Mouse (Mus musculus) hindbrain, postnatal 0 days (tissue): ENCODE measurements around the gene Tmem87a. TPM values are rescaled to one million over a fixed set of nuclear protein-coding genes. Genes with fewer than 3 reads are reported as not detected.

ENCODE experiments used
- ATAC-seq: fragments of 200-750 bp; cut with Nextera tagmentation; 2 replicates; pipeline ENCODE4 v1.8.0; 2017; ENCODE audit warnings: mild to moderate bottlenecking, moderate TSS enrichment, moderate library complexity
- DNase-seq: peaks from one replicate; pipeline ENCODE4 v3.0.0-alpha.2; 2015; ENCODE audit warnings: low spot score
- H3K27ac ChIP-seq: fragments of 300-500 bp; sonication (generic); 2 replicates; pipeline ENCODE4 v1.5.1; 2014; ENCODE audit warnings: mild to moderate bottlenecking
- H3K27me3 ChIP-seq: fragments of 300-500 bp; sonication (generic); 2 replicates; pipeline ENCODE4 v1.6.1; 2014; ENCODE audit warnings: low read length, mixed read lengths; ENCODE audit not compliant: insufficient read depth
- H3K36me3 ChIP-seq: fragments of 300-500 bp; sonication (generic); 2 replicates; pipeline ENCODE4 v1.6.1; 2014; ENCODE audit warnings: low read length, mixed read lengths; ENCODE audit not compliant: insufficient read depth
- H3K4me1 ChIP-seq: fragments of 300-500 bp; sonication (generic); 2 replicates; pipeline ENCODE4 v1.6.1; 2014; ENCODE audit warnings: antibody characterized with exemption, low read length, mixed read lengths; ENCODE audit not compliant: insufficient read depth
- H3K4me2 ChIP-seq: fragments of 300-500 bp; sonication (generic); 2 replicates; pipeline ENCODE4 v1.6.1; 2014; ENCODE audit warnings: low read depth, mild to moderate bottlenecking, low read length, moderate library complexity, mixed read lengths
- H3K4me3 ChIP-seq: fragments of 300-500 bp; sonication (generic); 2 replicates; pipeline ENCODE4 v1.5.1; 2014; ENCODE audit warnings: low read length
- H3K9ac ChIP-seq: fragments of 300-500 bp; sonication (generic); replicated peaks from 2 replicates; pipeline ENCODE4 v1.6.1; 2014; ENCODE audit warnings: mild to moderate bottlenecking, low read length, moderate library complexity, mixed read lengths
- H3K9me3 ChIP-seq: fragments of 300-500 bp; sonication (generic); 2 replicates; pipeline ENCODE4 v1.6.1; 2016; ENCODE audit warnings: low read length, mixed read lengths
- CTCF ChIP-seq: IDR thresholded peaks from 2 replicates; pipeline ENCODE4 v1.5.1; 2016; ENCODE audit warnings: antibody characterized with exemption, control low read depth, low read depth
- WGBS: fragments of 180-500 bp; shearing (Covaris S2); extraction: QIAGEN DNeasy Blood & Tissue Kit; methylation state at CpG from one replicate; pipeline ENCODE4 v1.1.7; 2014; 5-methylcytosine and 5-hydroxymethylcytosine counted together
- polyA plus RNA-seq: library from polyadenylated mRNA; unstranded; fragments of >200 nt; fragmentation: Nextera tagmentation; extraction: Ambion mirVana; gene quantifications from 2 replicates; pipeline ENCODE4 v1.2.1, GENCODE M21; 2015
- total RNA-seq: library from RNA; depleted of rRNA; stranded (reverse); fragments of >200 nt; gene quantifications from 2 replicates; pipeline ENCODE4 v1.2.3, GENCODE M21; 2014; rRNA removed

The Tmem87a gene
- 23.2 and 25.0 TPM in 2 replicates for total RNA-seq
- polyA plus RNA-seq = 7.4 and 7.9 TPM in 2 replicates

GRCm38 (mm10) chr2:120403986-120404822 is at the start of gene Tmem87a:
Gene Tmem87a (minus strand): TSS chr2:120404113.
- Histone ChIP-seq H3K27ac (peak within 1 kb of the TSS; percentile 95), H3K4me3 (peak within 1 kb of the TSS; percentile 76), H3K27me3 (no peaks in the 10 kb centered on the region), H3K36me3 (no peaks in the 10 kb centered on the region), H3K9ac (peak within 1 kb of the TSS; percentile 67), H3K4me1 (peaks cover 8% of the 10 kb centered on the region; the same call in 1 of the 2 replicates), H3K4me2 (peak within 1 kb of the TSS; percentile 89), H3K9me3 (no peaks in the 10 kb centered on the region)
- DNase-seq (peak; percentile 98), ATAC-seq (peak; percentile 100)
- TF ChIP-seq CTCF = 0 out of 2 replicates have a peak, but pooled peaks have one; percentile 20
- 1% methylated on average over 34 of the region's 34 CpGs for WGBS

GRCm38 (mm10) chr2:120452600-120452999 is 48.7 kb upstream of the Tmem87a start:
- H3K4me3 ChIP-seq = no peak overlapping the region
- no peak for TF ChIP-seq CTCF
- no peaks in the 10 kb centered on the region for H3K27me3 ChIP-seq
- H3K4me2 ChIP-seq = no peak overlapping the region
- no peak overlapping the region for H3K9ac ChIP-seq
- no peaks in the 10 kb centered on the region for H3K4me1 ChIP-seq
- no peaks in the 10 kb centered on the region for H3K36me3 ChIP-seq
- no peaks in the 10 kb centered on the region for H3K9me3 ChIP-seq
- no peak overlapping the region for H3K27ac ChIP-seq
- no peak for DNase-seq
- ATAC-seq = no peak
- 79% methylated on average over 4 of the region's 4 CpGs for WGBS

GRCm38 (mm10) chr2:120450724-120451123 is 46.8 kb upstream of the Tmem87a start:
- no peak overlapping the region for H3K9ac ChIP-seq
- ATAC-seq (no peak), DNase-seq (no peak)
- no peaks in the 10 kb centered on the region for H3K4me1 ChIP-seq
- no peak overlapping the region for H3K4me2 ChIP-seq
- no peak for TF ChIP-seq CTCF
- 72% methylated on average over 6 of the region's 6 CpGs for WGBS
- no peak overlapping the region for H3K4me3 ChIP-seq
- no peaks in the 10 kb centered on the region for H3K27me3 ChIP-seq
- H3K9me3 ChIP-seq = no peaks in the 10 kb centered on the region
- no peak overlapping the region for H3K27ac ChIP-seq
- H3K36me3 ChIP-seq = no peaks in the 10 kb centered on the region

- Histone ChIP-seq H3K4me2 (no peak overlapping the region), H3K36me3 (no peaks in the 10 kb centered on the region), H3K9ac (no peak overlapping the region), H3K27me3 (no peaks in the 10 kb centered on the region), H3K9me3 (no peaks in the 10 kb centered on the region), H3K4me3 (no peak overlapping the region), H3K4me1 (no peaks in the 10 kb centered on the region), H3K27ac (no peak overlapping the region)
- no peak for ATAC-seq
- DNase-seq = no peak
- TF ChIP-seq CTCF = no peak
- WGBS = 100% methylated on average over 1 of the region's 1 CpGs
Observed at GRCm38 (mm10) chr2:120447306-120447705, 43.4 kb upstream of the Tmem87a start.

- Histone ChIP-seq H3K27me3 (no peaks in the 10 kb centered on the region), H3K36me3 (no peaks in the 10 kb centered on the region), H3K4me3 (no peak overlapping the region), H3K9me3 (no peaks in the 10 kb centered on the region), H3K4me1 (no peaks in the 10 kb centered on the region), H3K4me2 (no peak overlapping the region), H3K27ac (no peak overlapping the region), H3K9ac (no peak overlapping the region)
- WGBS = 75% methylated on average over 10 of the region's 10 CpGs
- TF ChIP-seq CTCF = no peak
- no peak for DNase-seq
- ATAC-seq = no peak
Observed at GRCm38 (mm10) chr2:120446373-120446772, 42.5 kb upstream of the Tmem87a start.

GRCm38 (mm10) chr2:120444486-120444885 is 40.6 kb upstream of the Tmem87a start:
- ATAC-seq = no peak
- DNase-seq = no peak
- Histone ChIP-seq H3K36me3 (no peaks in the 10 kb centered on the region), H3K4me3 (no peak overlapping the region), H3K27me3 (no peaks in the 10 kb centered on the region), H3K4me2 (no peak overlapping the region), H3K9ac (no peak overlapping the region), H3K9me3 (no peaks in the 10 kb centered on the region), H3K27ac (no peak overlapping the region), H3K4me1 (no peaks in the 10 kb centered on the region)
- 85% methylated on average over 1 of the region's 1 CpGs for WGBS
- no peak for TF ChIP-seq CTCF

GRCm38 (mm10) chr2:120424386-120424785 is 20.5 kb upstream of the Tmem87a start:
- H3K4me3 ChIP-seq = no peak overlapping the region
- H3K4me1 ChIP-seq = no peaks in the 10 kb centered on the region
- H3K9ac ChIP-seq = no peak overlapping the region
- no peak overlapping the region for H3K4me2 ChIP-seq
- ATAC-seq (no peak), DNase-seq (no peak)
- no peak for TF ChIP-seq CTCF
- no peaks in the 10 kb centered on the region for H3K9me3 ChIP-seq
- 83% methylated on average over 5 of the region's 5 CpGs for WGBS
- H3K36me3 ChIP-seq = 0 out of 2 replicates have a peak, but pooled peaks cover 3% of the 10 kb centered on the region
- no peak overlapping the region for H3K27ac ChIP-seq
- no peaks in the 10 kb centered on the region for H3K27me3 ChIP-seq
